Mouse (Mus musculus) bone marrow, adult 2 months (tissue): ENCODE measurements around the gene Il2rb. TPM values are rescaled to one million over a fixed set of nuclear protein-coding genes. Genes with fewer than 3 reads are reported as not detected.

Experiments used
- H3K27ac ChIP-seq: fragments of 200-500 bp; 2 replicates; pipeline ENCODE4 v1.5.1; 2012; ENCODE audit warnings: low read depth, mild to moderate bottlenecking, control low read depth, inconsistent platforms, low read length; ENCODE audit not compliant: control insufficient read depth, poor library complexity, insufficient read depth
- H3K4me1 ChIP-seq: fragments of 200-500 bp; 2 replicates; pipeline ENCODE4 v1.6.1; 2011; ENCODE audit warnings: low read length; ENCODE audit not compliant: control insufficient read depth, insufficient read depth
- H3K4me3 ChIP-seq: fragments of 200-500 bp; replicated peaks from 2 replicates; pipeline ENCODE3; 2011; ENCODE audit warnings: mild to moderate bottlenecking, low read depth, low read length, control low read depth; ENCODE audit not compliant: control insufficient read depth
- CTCF ChIP-seq: fragments of 200-500 bp; IDR thresholded peaks from 2 replicates; pipeline ENCODE4 v1.5.1; 2011; ENCODE audit warnings: low read length, control low read depth; ENCODE audit not compliant: control insufficient read depth, insufficient read depth
- POLR2A ChIP-seq: fragments of 200-500 bp; IDR thresholded peaks from 2 replicates; pipeline ENCODE4 v1.6.1; 2011; ENCODE audit warnings: low read depth, mild to moderate bottlenecking, control low read depth, low read length, borderline replicate concordance; ENCODE audit not compliant: control insufficient read depth
- WGBS: fragments of 180-500 bp; shearing (Covaris S2); methylation state at CpG from one replicate; pipeline ENCODE4 v1.1.7; 2018; 5-methylcytosine and 5-hydroxymethylcytosine counted together
- polyA plus RNA-seq: library from polyadenylated mRNA; stranded (reverse); fragments of >200 nt; gene quantifications from 2 replicates; pipeline ENCODE4 v1.2.4, GENCODE M21; 2011; ENCODE audit warnings: low replicate concordance; ENCODE audit not compliant: missing spikeins, insufficient read depth, insufficient read length

Gene Il2rb
- polyA plus RNA-seq, 1 experiment = 7.6 TPM

DNA sequence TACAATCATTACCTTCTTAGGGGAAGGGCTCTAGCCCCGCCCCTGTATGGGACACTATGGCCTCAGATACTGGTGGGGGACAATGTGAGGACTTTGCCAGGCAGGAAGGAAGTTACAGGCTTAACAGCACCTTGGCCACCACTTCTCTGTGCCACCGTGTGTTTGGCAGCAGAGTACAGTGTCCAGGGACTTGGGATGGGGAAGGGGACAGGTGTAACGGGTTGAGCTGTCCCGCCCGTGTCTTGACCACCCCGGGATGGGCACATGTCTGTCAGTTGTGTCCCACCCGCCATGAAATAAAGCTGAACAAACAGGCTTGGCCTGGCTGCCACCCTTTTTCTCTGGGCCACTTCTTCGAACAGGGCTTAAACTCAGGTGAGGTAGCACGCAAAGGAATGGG lies 56.1 kb downstream of the Il2rb start:
- TF ChIP-seq CTCF (no peak), POLR2A (no peak)
- Histone ChIP-seq H3K4me1 (peaks cover 3% of the 10 kb centered on the region; the same call in 1 of the 2 replicates), H3K27ac (no peak overlapping the region), H3K4me3 (no peak overlapping the region)
- 64% methylated on average over 9 of the region's 9 CpGs for WGBS

DNA sequence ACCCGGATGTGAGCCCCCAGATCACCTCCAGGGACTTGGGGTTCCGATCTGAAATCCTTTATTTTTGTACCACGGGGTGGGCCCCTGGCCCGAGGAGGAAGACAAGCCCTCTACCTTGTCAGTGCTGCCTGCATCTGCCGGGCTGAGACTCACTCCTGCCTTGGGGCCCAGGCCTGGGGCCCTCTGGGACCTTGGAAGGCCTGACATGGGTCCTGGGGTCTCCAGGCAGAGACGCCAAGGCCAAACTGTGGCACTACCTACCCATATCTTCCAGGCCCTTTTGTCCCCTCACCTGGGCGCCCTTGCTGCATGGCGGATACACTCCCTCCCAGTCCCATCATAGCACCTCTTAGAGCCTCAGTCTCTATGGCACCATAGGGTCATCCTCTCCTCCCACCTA lies 56.6 kb downstream of the Il2rb start:
- TF ChIP-seq POLR2A = no peak
- no peak for TF ChIP-seq CTCF
- no peak overlapping the region for H3K4me3 ChIP-seq
- no peak overlapping the region for H3K27ac ChIP-seq
- 75% methylated on average over 8 of the region's 8 CpGs for WGBS
- peaks cover 3% of the 10 kb centered on the region; the same call in 1 of the 2 replicates for H3K4me1 ChIP-seq

- Histone ChIP-seq H3K4me3 (no peak overlapping the region), H3K4me1 (peaks cover 3% of the 10 kb centered on the region; the same call in 1 of the 2 replicates), H3K27ac (no peak overlapping the region)
- WGBS = 76% methylated on average over 4 of the region's 4 CpGs
- TF ChIP-seq POLR2A (no peak), CTCF (no peak)
These were observed 57.1 kb downstream of the Il2rb start for GRCm38 (mm10) chr15:78438018-78438394.

- Histone ChIP-seq H3K4me3 (no peak overlapping the region), H3K4me1 (peaks cover 3% of the 10 kb centered on the region; the same call in 1 of the 2 replicates), H3K27ac (no peak overlapping the region)
- WGBS = 78% methylated on average over 23 of the region's 23 CpGs
- TF ChIP-seq POLR2A (no peak), CTCF (no peak)
These were observed 57.6 kb downstream of the Il2rb start for GRCm38 (mm10) chr15:78437237-78438017.

DNA sequence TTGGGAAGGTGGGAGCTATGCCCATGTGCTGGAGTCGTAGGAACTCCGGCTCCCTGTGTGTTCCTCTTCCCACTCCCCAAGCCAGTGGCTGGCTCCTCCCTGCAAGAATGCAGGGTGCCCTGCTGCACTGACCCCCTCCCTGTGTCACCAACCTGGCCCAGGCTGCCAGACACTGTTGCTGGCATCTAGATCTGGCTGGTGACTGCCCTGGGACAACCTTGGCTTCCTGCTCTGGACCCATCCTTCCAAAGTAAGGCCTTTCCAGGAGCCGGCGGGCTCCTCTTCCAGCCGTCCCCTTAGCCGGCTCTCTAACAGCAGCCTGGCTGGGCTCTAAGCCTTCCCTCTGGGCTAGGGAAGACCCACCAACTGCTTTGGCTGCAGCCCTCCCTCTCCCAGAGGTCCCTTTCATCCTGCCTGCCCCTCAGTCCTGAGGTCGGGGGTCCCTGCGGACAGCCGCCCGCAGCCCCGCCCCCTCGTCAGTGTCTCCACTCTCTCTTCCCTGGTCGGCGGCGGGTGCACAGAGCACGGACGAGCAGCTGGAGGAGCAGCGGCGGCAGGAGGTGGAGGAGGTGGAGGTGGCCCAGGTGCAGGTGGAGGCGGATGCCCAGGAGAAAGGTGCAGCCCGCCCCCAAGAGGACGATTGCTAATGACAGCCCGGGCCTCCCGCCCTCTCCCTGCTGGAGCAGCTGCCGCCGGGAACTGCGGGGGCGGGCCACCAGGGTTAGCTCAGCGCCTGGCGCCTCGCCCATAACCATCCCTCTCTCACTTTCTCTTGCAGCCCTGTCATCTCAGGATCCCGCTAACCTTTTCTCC lies 58.5 kb downstream of the Il2rb start:
- Histone ChIP-seq H3K4me1 (peaks cover 3% of the 10 kb centered on the region; the same call in 1 of the 2 replicates), H3K27ac (no peak overlapping the region), H3K4me3 (no peak overlapping the region)
- WGBS = 73% methylated on average over 30 of the region's 32 CpGs
- no peak for TF ChIP-seq CTCF
- no peak for TF ChIP-seq POLR2A

DNA sequence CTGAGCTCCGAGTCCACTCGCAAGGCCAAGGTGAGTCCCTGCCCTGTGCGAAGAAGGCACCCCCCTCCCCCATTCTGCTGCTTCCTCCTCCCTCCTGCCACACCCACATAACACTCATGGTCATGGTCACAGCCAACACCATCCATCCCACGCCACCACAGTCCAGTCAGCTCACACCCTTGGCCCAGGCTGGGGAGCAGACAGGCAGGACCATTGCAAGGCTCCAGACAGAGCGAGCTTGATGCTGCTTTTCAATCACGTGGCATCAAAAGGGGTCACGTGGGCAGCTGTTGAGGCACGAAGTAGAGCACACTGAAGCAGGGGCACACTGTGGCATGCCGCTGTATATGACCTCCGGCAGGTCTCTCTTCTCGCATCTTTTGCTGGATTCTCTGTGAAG lies 59.4 kb downstream of the Il2rb start:
- Histone ChIP-seq H3K4me3 (no peak overlapping the region), H3K27ac (no peak overlapping the region), H3K4me1 (peaks cover 2% of the 10 kb centered on the region; the same call in 1 of the 2 replicates)
- 82% methylated on average over 11 of the region's 11 CpGs for WGBS
- TF ChIP-seq POLR2A (no peak), CTCF (no peak)

GRCm38 (mm10) chr15:78434896-78435520 lies 60.1 kb downstream of the Il2rb start:
- 36% methylated on average over 6 of the region's 6 CpGs for WGBS

More at GRCm38 (mm10) chr15:78434896-78435520, 60.1 kb downstream of the Il2rb start:
- H3K4me1 ChIP-seq = peaks cover 2% of the 10 kb centered on the region; the same call in 1 of the 2 replicates
- H3K4me3 ChIP-seq = no peak overlapping the region
- no peak for TF ChIP-seq POLR2A
- peak; percentile 52; the same call in 1 of the 2 replicates for TF ChIP-seq CTCF
- no peak overlapping the region for H3K27ac ChIP-seq
